Mouse (Mus musculus) limb, embryonic 14.5 days (tissue): ENCODE results near the gene Slc26a6. TPM values are rescaled to one million over a fixed set of nuclear protein-coding genes. Genes with fewer than 3 reads are reported as not detected.
A peak's percentile ranks its signal among the peaks of the same experiment; 100 is the strongest.

Experiments used
- ATAC-seq: fragments of 200-750 bp; cut with Nextera tagmentation; 2 replicates; pipeline ENCODE4 v1.8.0; 2017; ENCODE audit warnings: low read depth, moderate number of reproducible peaks, moderate TSS enrichment; ENCODE audit not compliant: low FRiP score
- DNase-seq: peaks from one replicate; pipeline ENCODE4 v3.0.0-alpha.2; 2015; ENCODE audit warnings: low spot score
- H3K27ac ChIP-seq: fragments of 300-500 bp; sonication (generic); replicated peaks from 2 replicates; pipeline ENCODE4 v1.5.1; 2014; ENCODE audit warnings: low read depth, mild to moderate bottlenecking, low read length, moderate library complexity, mixed read lengths
- H3K27me3 ChIP-seq: fragments of 300-500 bp; sonication (generic); 2 replicates; pipeline ENCODE4 v1.6.1; 2014; ENCODE audit warnings: low read length, mixed read lengths; ENCODE audit not compliant: control insufficient read depth, insufficient read depth
- H3K36me3 ChIP-seq: fragments of 300-500 bp; sonication (generic); 2 replicates; pipeline ENCODE4 v1.6.1; 2014; ENCODE audit warnings: mild to moderate bottlenecking, low read length, moderate library complexity, mixed read lengths; ENCODE audit not compliant: control insufficient read depth, insufficient read depth
- H3K4me1 ChIP-seq: fragments of 300-500 bp; sonication (generic); 2 replicates; pipeline ENCODE4 v1.6.1; 2014; ENCODE audit warnings: antibody characterized with exemption, low read length, mixed read lengths; ENCODE audit not compliant: control insufficient read depth, insufficient read depth
- H3K4me2 ChIP-seq: fragments of 300-500 bp; sonication (generic); replicated peaks from 2 replicates; pipeline ENCODE4 v1.6.1; 2014; ENCODE audit warnings: low read depth, mild to moderate bottlenecking, low read length, moderate library complexity; ENCODE audit not compliant: severe bottlenecking
- H3K4me3 ChIP-seq: fragments of 300-500 bp; sonication (generic); replicated peaks from 2 replicates; pipeline ENCODE4 v1.5.1; 2014; ENCODE audit warnings: low read length
- H3K9ac ChIP-seq: fragments of 300-500 bp; sonication (generic); 2 replicates; pipeline ENCODE4 v1.6.1; 2014; ENCODE audit warnings: mild to moderate bottlenecking, low read depth, low read length, moderate library complexity; ENCODE audit not compliant: severe bottlenecking
- H3K9me3 ChIP-seq: fragments of 300-500 bp; sonication (generic); 2 replicates; pipeline ENCODE4 v1.6.1; 2016; ENCODE audit warnings: low read length; ENCODE audit not compliant: control insufficient read depth
- POLR2A ChIP-seq: fragments of 200-500 bp; IDR thresholded peaks from 2 replicates; pipeline ENCODE4 v1.8.0; 2012; ENCODE audit warnings: inconsistent platforms, mild to moderate bottlenecking, moderate library complexity, borderline replicate concordance; ENCODE audit not compliant: insufficient read depth, insufficient read length; ENCODE audit errors: extremely low read depth
- WGBS: fragments of 180-500 bp; shearing (Covaris S2); extraction: QIAGEN DNeasy Blood & Tissue Kit; methylation state at CpG from one replicate; pipeline ENCODE4 v1.1.7; 2014; 5-methylcytosine and 5-hydroxymethylcytosine counted together
- polyA plus RNA-seq, 2 experiments: library from polyadenylated mRNA; depleted of rRNA in 1 of 2; stranded (reverse) in 1 of 2; unstranded in 1 of 2; fragments of >200 nt; fragmentation: Nextera tagmentation in 1 of 2; extraction: Ambion mirVana in 1 of 2; gene quantifications; 2 replicates each; pipeline versions ENCODE4 v1.2.1 to v1.2.3; 2012 to 2014

Gene Slc26a6
- polyA plus RNA-seq (2012; rRNA removed) (28.8 and 35.8 TPM in 2 replicates), polyA plus RNA-seq (2014; fragmentation: Nextera tagmentation; extraction: Ambion mirVana) (14.5 and 21.5 TPM in 2 replicates)

DNA sequence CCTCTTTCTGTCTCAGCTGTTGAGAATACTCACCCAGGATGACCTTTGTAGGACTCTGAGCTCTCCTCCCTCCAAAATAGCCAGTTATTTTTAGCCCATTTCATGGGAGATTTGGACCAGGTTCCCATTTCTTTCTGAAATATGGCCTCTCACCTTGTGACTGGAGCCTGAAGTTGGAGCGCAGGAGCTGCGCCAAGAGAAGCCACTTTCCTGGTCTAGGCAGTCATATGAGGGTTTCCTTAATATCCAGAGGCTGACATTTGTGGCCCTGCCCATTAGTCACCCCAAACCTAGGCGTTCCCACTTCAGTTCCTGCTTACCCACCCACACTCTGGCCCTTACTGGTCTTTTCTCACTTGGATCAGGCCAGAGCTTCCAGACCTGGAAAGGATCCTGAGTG lies at the start of gene Slc26a6:
Slc26a6 (plus strand) TSS at position 308 of the 400 bp plus-strand sequence.
- Histone ChIP-seq H3K27me3 (no peaks in the 10 kb centered on the region), H3K4me2 (peak within 1 kb of the TSS; percentile 51), H3K4me3 (peak within 1 kb of the TSS; percentile 58), H3K9ac (peak within 1 kb of the TSS; percentile 63), H3K9me3 (no peaks in the 10 kb centered on the region), H3K36me3 (peaks cover 16% of the 10 kb centered on the region), H3K4me1 (peaks cover 3% of the 10 kb centered on the region; the same call in 1 of the 2 replicates), H3K27ac (peak within 1 kb of the TSS; percentile 69)
- no peak for TF ChIP-seq POLR2A
- WGBS: 92% methylated on average over 3 of the region's 3 CpGs
- ATAC-seq (no peak), DNase-seq (no peak)

GRCm38 (mm10) chr9:108805768-108806167 lies 47.3 kb upstream of the Slc26a6 start:
- H3K36me3 ChIP-seq: peaks cover 70% of the 10 kb centered on the region
- no peak for ATAC-seq

DNA sequence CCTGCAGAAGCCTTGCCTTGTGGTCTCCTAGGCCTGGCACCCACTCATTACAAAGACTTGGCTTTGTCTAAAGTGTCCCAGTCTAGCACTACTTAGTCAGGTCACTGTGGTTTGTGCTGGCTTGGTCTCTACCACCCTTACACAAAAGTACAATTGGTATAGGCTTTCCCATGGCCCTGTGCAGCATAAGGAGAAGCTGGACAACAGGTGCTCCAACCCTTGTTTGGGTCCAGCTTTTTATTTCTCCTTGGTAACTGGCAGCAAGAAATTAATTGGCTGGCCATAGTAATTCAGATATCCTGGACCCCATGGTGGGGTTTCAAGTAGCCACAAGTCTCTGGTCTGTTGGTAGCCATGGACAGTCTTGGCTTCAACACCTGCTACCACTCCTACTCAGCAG lies 46.7 kb upstream of the Slc26a6 start:
- H3K36me3 ChIP-seq: peaks cover 70% of the 10 kb centered on the region
- no peaks in the 10 kb centered on the region; the same call in 1 of the 2 replicates for H3K4me1 ChIP-seq
- no peak overlapping the region for H3K9ac ChIP-seq
- no peak overlapping the region for H3K4me2 ChIP-seq
- no peaks in the 10 kb centered on the region for H3K27me3 ChIP-seq
- no peaks in the 10 kb centered on the region for H3K9me3 ChIP-seq
- ATAC-seq (no peak), DNase-seq (no peak)
- TF ChIP-seq POLR2A: no peak
- no peak overlapping the region for H3K27ac ChIP-seq
- no peak overlapping the region for H3K4me3 ChIP-seq

More at GRCm38 (mm10) chr9:108805768-108806167, 47.3 kb upstream of the Slc26a6 start:
- H3K9me3 ChIP-seq: no peaks in the 10 kb centered on the region
- no peaks in the 10 kb centered on the region; the same call in 1 of the 2 replicates for H3K4me1 ChIP-seq
- no peak for DNase-seq
- TF ChIP-seq POLR2A: no peak
- H3K27ac ChIP-seq: no peak overlapping the region
- no peak overlapping the region for H3K9ac ChIP-seq
- 89% methylated on average over 8 of the region's 8 CpGs for WGBS
- no peak overlapping the region for H3K4me3 ChIP-seq
- H3K4me2 ChIP-seq: no peak overlapping the region
- H3K27me3 ChIP-seq: no peaks in the 10 kb centered on the region

GRCm38 (mm10) chr9:108806831-108807230 lies 46.3 kb upstream of the Slc26a6 start:
- H3K4me3 ChIP-seq: no peak overlapping the region
- no peaks in the 10 kb centered on the region for H3K27me3 ChIP-seq
- DNase-seq: no peak
- 100% methylated on average over 1 of the region's 1 CpGs for WGBS
- no peak overlapping the region for H3K4me2 ChIP-seq
- H3K27ac ChIP-seq: no peak overlapping the region
- H3K4me1 ChIP-seq: no peaks in the 10 kb centered on the region; the same call in 1 of the 2 replicates
- H3K36me3 ChIP-seq: peaks cover 70% of the 10 kb centered on the region
- no peak overlapping the region for H3K9ac ChIP-seq
- no peak for ATAC-seq
- H3K9me3 ChIP-seq: no peaks in the 10 kb centered on the region
- TF ChIP-seq POLR2A: no peak

- no peaks in the 10 kb centered on the region for H3K27me3 ChIP-seq
- TF ChIP-seq POLR2A: no peak
- no peak overlapping the region; the same call in 1 of the 2 replicates for H3K4me2 ChIP-seq
- 72% methylated on average over 5 of the region's 5 CpGs for WGBS
- H3K9ac ChIP-seq: no peak overlapping the region
- H3K36me3 ChIP-seq: peaks cover 70% of the 10 kb centered on the region
- DNase-seq: no peak
- H3K9me3 ChIP-seq: no peaks in the 10 kb centered on the region
- peak; percentile 31 for ATAC-seq
- H3K4me1 ChIP-seq: no peaks in the 10 kb centered on the region; the same call in 1 of the 2 replicates
- no peak overlapping the region for H3K4me3 ChIP-seq
- no peak overlapping the region for H3K27ac ChIP-seq
These were observed 45.4 kb upstream of the Slc26a6 start for GRCm38 (mm10) chr9:108807674-108808073.
